Mouse (Mus musculus) urinary bladder, postnatal 0 days (tissue): ENCODE results near the gene Cubn. TPM values are rescaled to one million over a fixed set of nuclear protein-coding genes. Genes with fewer than 3 reads are reported as not detected.

ENCODE experiments used
- polyA plus RNA-seq: library from polyadenylated mRNA; unstranded; fragments of >200 nt; fragmentation: Nextera tagmentation; extraction: Ambion mirVana; gene quantifications from 2 replicates; pipeline ENCODE4 v1.2.1, GENCODE M21; 2015

The Cubn gene
- 0.08 and 0.13 TPM in 2 replicates for polyA plus RNA-seq

GRCm38 (mm10) chr2:13491734-13492133 is at the start of gene Cubn:
Cubn (minus strand) TSS chr2:13491813.

GRCm38 (mm10) chr2:13271165-13271957 is 220.3 kb downstream of the Cubn start, which contains the start of gene Rsu1:
Rsu1 (minus strand) TSS chr2:13271415.

Other genes with a start within 250 kb of the Cubn start
- 293 and 371 TPM in 2 replicates for gene Rsu1, start 220.4 kb downstream of the Cubn start, polyA plus RNA-seq
- 8.7 and 9.5 TPM in 2 replicates for gene Trdmt1, start 52.9 kb upstream of the Cubn start, polyA plus RNA-seq
- gene Vim, start 82.1 kb upstream of the Cubn start, polyA plus RNA-seq: 671 and 726 TPM in 2 replicates